Mouse (Mus musculus): ENCODE results near the gene Pnpla1. TPM values are rescaled to one million over a fixed set of nuclear protein-coding genes. Genes with fewer than 3 reads are reported as not detected.
"Not testable (repeated sequence)": the region's sequence is repeated elsewhere in the genome, so short reads cannot be mapped to it uniquely, and the experiment has no call there.

The Pnpla1 gene
- polyA plus RNA-seq, 1 experiment from 2014 or later, result not detected

- Histone ChIP-seq H3K79me2 (ENCODE audit: inconsistent target) (no peaks in the 10 kb centered on the region), H3K4me3 (ENCODE audit: inconsistent target) (no peak overlapping the region), H3K27ac (no peak overlapping the region), H3K36me3 (ENCODE audit: inconsistent target) (peaks cover 85% of the 10 kb centered on the region)
- WGBS (ENCODE audit: missing documents), result 96% methylated on average over 8 of the region's 8 CpGs
Measured at GRCm38 (mm10) chr17:28827665-28828231, 30.5 kb upstream of the Pnpla1 start.

GRCm38 (mm10) chr17:28829120-28829519 lies 29.1 kb upstream of the Pnpla1 start:
- H3K79me2 ChIP-seq (ENCODE audit: inconsistent target), result no peaks in the 10 kb centered on the region
- H3K36me3 ChIP-seq (ENCODE audit: inconsistent target), result peaks cover 74% of the 10 kb centered on the region
- H3K4me3 ChIP-seq (ENCODE audit: inconsistent target), result no peak overlapping the region
- no peak overlapping the region for H3K27ac ChIP-seq
- WGBS (ENCODE audit: missing documents), result 94% methylated on average over 14 of the region's 14 CpGs

GRCm38 (mm10) chr17:28831065-28831464 lies 27.1 kb upstream of the Pnpla1 start:
- Histone ChIP-seq H3K79me2 (ENCODE audit: inconsistent target) (no peaks in the 10 kb centered on the region), H3K36me3 (ENCODE audit: inconsistent target) (peaks cover 61% of the 10 kb centered on the region), H3K4me3 (ENCODE audit: inconsistent target) (no peak overlapping the region), H3K27ac (no peak overlapping the region)
- WGBS (ENCODE audit: missing documents), result 97% methylated on average over 8 of the region's 8 CpGs

GRCm38 (mm10) chr17:28832040-28832439 lies 26.2 kb upstream of the Pnpla1 start:
- Histone ChIP-seq H3K4me3 (ENCODE audit: inconsistent target) (no peak overlapping the region), H3K27ac (no peak overlapping the region)
- 94% methylated on average over 9 of the region's 9 CpGs for WGBS (ENCODE audit: missing documents)

GRCm38 (mm10) chr17:28832875-28833274 lies 25.3 kb upstream of the Pnpla1 start:
- WGBS (ENCODE audit: missing documents), result 90% methylated on average over 3 of the region's 3 CpGs
- H3K4me3 ChIP-seq (ENCODE audit: inconsistent target), result no peak overlapping the region
- H3K36me3 ChIP-seq (ENCODE audit: inconsistent target), result peaks cover 54% of the 10 kb centered on the region
- H3K27ac ChIP-seq, result no peak overlapping the region
- no peaks in the 10 kb centered on the region for H3K79me2 ChIP-seq (ENCODE audit: inconsistent target)

More at GRCm38 (mm10) chr17:28832040-28832439, 26.2 kb upstream of the Pnpla1 start:
- H3K36me3 ChIP-seq (ENCODE audit: inconsistent target), result peaks cover 61% of the 10 kb centered on the region
- no peaks in the 10 kb centered on the region for H3K79me2 ChIP-seq (ENCODE audit: inconsistent target)

- 96% methylated on average over 10 of the region's 10 CpGs for WGBS (ENCODE audit: missing documents)
- Histone ChIP-seq H3K27ac (no peak overlapping the region), H3K36me3 (ENCODE audit: inconsistent target) (peaks cover 48% of the 10 kb centered on the region), H3K4me3 (ENCODE audit: inconsistent target) (no peak overlapping the region), H3K79me2 (ENCODE audit: inconsistent target) (no peaks in the 10 kb centered on the region)
Measured at GRCm38 (mm10) chr17:28834676-28835075, 23.5 kb upstream of the Pnpla1 start.

GRCm38 (mm10) chr17:28837840-28838239 lies 20.4 kb upstream of the Pnpla1 start:
- no peak overlapping the region for H3K27ac ChIP-seq
- no peaks in the 10 kb centered on the region for H3K79me2 ChIP-seq (ENCODE audit: inconsistent target)
- WGBS (ENCODE audit: missing documents), result 83% methylated on average over 7 of the region's 7 CpGs
- H3K4me3 ChIP-seq (ENCODE audit: inconsistent target), result no peak overlapping the region
- peaks cover 29% of the 10 kb centered on the region for H3K36me3 ChIP-seq (ENCODE audit: inconsistent target)

- H3K79me2 ChIP-seq (ENCODE audit: inconsistent target); H3K4me3 ChIP-seq (ENCODE audit: inconsistent target); H3K27ac ChIP-seq: not testable (repeated sequence)
- peaks cover 12% of the 10 kb centered on the region; the same call in 1 of the 2 replicates for H3K36me3 ChIP-seq (ENCODE audit: inconsistent target)
- 96% methylated on average over 4 of the region's 4 CpGs for WGBS (ENCODE audit: missing documents)
Measured at GRCm38 (mm10) chr17:28841947-28842346, 16.3 kb upstream of the Pnpla1 start.

GRCm38 (mm10) chr17:28843665-28844064 lies 14.5 kb upstream of the Pnpla1 start:
- 87% methylated on average over 5 of the region's 5 CpGs for WGBS (ENCODE audit: missing documents)
- Histone ChIP-seq H3K27ac (no peak overlapping the region), H3K36me3 (ENCODE audit: inconsistent target) (peaks cover 1% of the 10 kb centered on the region; the same call in 1 of the 2 replicates), H3K4me3 (ENCODE audit: inconsistent target) (no peak overlapping the region), H3K79me2 (ENCODE audit: inconsistent target) (no peaks in the 10 kb centered on the region)

- 91% methylated on average over 11 of the region's 11 CpGs for WGBS (ENCODE audit: missing documents)
- Histone ChIP-seq H3K4me3 (ENCODE audit: inconsistent target) (no peak overlapping the region), H3K79me2 (ENCODE audit: inconsistent target) (no peaks in the 10 kb centered on the region), H3K36me3 (ENCODE audit: inconsistent target) (no peaks in the 10 kb centered on the region), H3K27ac (no peak overlapping the region)
Measured at GRCm38 (mm10) chr17:28846974-28847617, 11.1 kb upstream of the Pnpla1 start.

- WGBS (ENCODE audit: missing documents), result 96% methylated on average over 5 of the region's 5 CpGs
- no peak overlapping the region for H3K27ac ChIP-seq
Measured at GRCm38 (mm10) chr17:28850511-28850910, 7.7 kb upstream of the Pnpla1 start.

GRCm38 (mm10) chr17:28854377-28854776 lies 3.8 kb upstream of the Pnpla1 start:
- WGBS (ENCODE audit: missing documents), result 60% methylated on average over 7 of the region's 7 CpGs
- Histone ChIP-seq H3K79me2 (ENCODE audit: inconsistent target) (no peaks in the 10 kb centered on the region), H3K4me3 (ENCODE audit: inconsistent target) (no peak overlapping the region), H3K36me3 (ENCODE audit: inconsistent target) (no peaks in the 10 kb centered on the region), H3K27ac (no peak overlapping the region)

More at GRCm38 (mm10) chr17:28850511-28850910, 7.7 kb upstream of the Pnpla1 start:
- no peaks in the 10 kb centered on the region for H3K79me2 ChIP-seq (ENCODE audit: inconsistent target)
- no peaks in the 10 kb centered on the region for H3K36me3 ChIP-seq (ENCODE audit: inconsistent target)
- no peak overlapping the region for H3K4me3 ChIP-seq (ENCODE audit: inconsistent target)

- Histone ChIP-seq H3K27ac (no peak overlapping the region), H3K79me2 (ENCODE audit: inconsistent target) (no peaks in the 10 kb centered on the region), H3K4me3 (ENCODE audit: inconsistent target) (no peak overlapping the region), H3K36me3 (ENCODE audit: inconsistent target) (no peaks in the 10 kb centered on the region)
- WGBS (ENCODE audit: missing documents), result 74% methylated on average over 9 of the region's 9 CpGs
Measured at GRCm38 (mm10) chr17:28855166-28855885, 2.9 kb upstream of the Pnpla1 start.

- no peak overlapping the region for H3K4me3 ChIP-seq (ENCODE audit: inconsistent target)
- no peaks in the 10 kb centered on the region for H3K79me2 ChIP-seq (ENCODE audit: inconsistent target)
- no peaks in the 10 kb centered on the region for H3K36me3 ChIP-seq (ENCODE audit: inconsistent target)
- WGBS (ENCODE audit: missing documents), result 21% methylated on average over 3 of the region's 3 CpGs
- H3K27ac ChIP-seq, result no peak overlapping the region
Measured at GRCm38 (mm10) chr17:28856030-28856429, 2.2 kb upstream of the Pnpla1 start.

- 80% methylated on average over 7 of the region's 7 CpGs for WGBS (ENCODE audit: missing documents)
- Histone ChIP-seq H3K79me2 (ENCODE audit: inconsistent target) (no peaks in the 10 kb centered on the region), H3K27ac (no peak overlapping the region), H3K4me3 (ENCODE audit: inconsistent target) (no peak overlapping the region), H3K36me3 (ENCODE audit: inconsistent target) (no peaks in the 10 kb centered on the region)
Measured at GRCm38 (mm10) chr17:28863926-28864325, 5.7 kb downstream of the Pnpla1 start.
